Mouse (Mus musculus): ENCODE measurements around the gene Ankrd31.

DNA sequence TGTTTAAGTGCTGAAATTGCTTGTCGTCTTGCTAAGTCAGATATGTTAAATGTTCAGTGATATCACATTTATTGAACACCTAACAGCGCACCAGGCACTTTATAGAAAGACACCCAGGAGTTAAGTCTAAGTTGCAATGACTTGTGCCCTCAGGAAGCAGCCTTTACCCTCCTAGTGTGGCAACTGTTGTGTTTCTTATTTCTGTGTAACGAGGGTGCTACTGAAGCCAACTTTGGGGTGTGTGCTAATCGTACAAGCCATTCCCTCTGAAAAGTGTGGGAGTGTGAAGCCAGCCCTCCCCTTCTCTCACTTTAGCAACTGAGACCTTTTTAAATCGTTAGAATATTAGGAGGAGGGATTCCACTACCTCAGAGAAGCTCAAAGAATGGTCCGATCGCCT, 199.7 kb downstream of the Ankrd31 start:
- no peak for TF ChIP-seq SMC3 (IDR thresholded peaks at IDR 0.05; ENCODE audit: low read depth, low read length)
- TF ChIP-seq CTCF (IDR thresholded peaks at IDR 0.05 in 2 of 3, conservative IDR thresholded peaks at IDR 0.05 in 1 of 3; ENCODE audit: control insufficient read depth in 1 of 3, insufficient read depth in 1 of 3, low read depth in 2 of 3, low read length in 3 of 3, poor library complexity in 1 of 3, severe bottlenecking in 1 of 3) = no peak
- no peak for TF ChIP-seq ZC3H11A (IDR thresholded peaks at IDR 0.05; ENCODE audit: low read depth, low read length)
- TF ChIP-seq JUND (IDR thresholded peaks at IDR 0.05; ENCODE audit: low read depth, low read length) = no peak
- TF ChIP-seq NELFE (IDR thresholded peaks at IDR 0.05; ENCODE audit: low read depth, low read length) = no peak

Measured in MEL (cell line).